Mouse (Mus musculus) stomach, embryonic 16.5 days (tissue): ENCODE results near the gene Arsb. TPM values are rescaled to one million over a fixed set of nuclear protein-coding genes. Genes with fewer than 3 reads are reported as not detected.

ENCODE experiments used
- ATAC-seq: fragments of 200-750 bp; cut with Nextera tagmentation; 2 replicates; pipeline ENCODE4 v1.8.0; 2017; ENCODE audit warnings: moderate number of reproducible peaks, moderate TSS enrichment; ENCODE audit not compliant: insufficient read depth, low FRiP score
- H3K27ac ChIP-seq: fragments of 300-500 bp; sonication (generic); 2 replicates; pipeline ENCODE4 v1.5.1; 2014; ENCODE audit warnings: low read length
- H3K27me3 ChIP-seq: fragments of 300-500 bp; sonication (generic); 2 replicates; pipeline ENCODE4 v1.6.1; 2014; ENCODE audit warnings: low read length, control low read depth, mixed read lengths; ENCODE audit not compliant: control insufficient read depth, insufficient read depth
- H3K36me3 ChIP-seq: fragments of 300-500 bp; sonication (generic); 2 replicates; pipeline ENCODE4 v1.6.1; 2014; ENCODE audit warnings: low read length; ENCODE audit not compliant: control insufficient read depth, insufficient read depth
- H3K4me1 ChIP-seq: fragments of 300-500 bp; sonication (generic); 2 replicates; pipeline ENCODE4 v1.6.1; 2014; ENCODE audit warnings: low read length, control low read depth, mixed read lengths; ENCODE audit not compliant: control insufficient read depth, insufficient read depth
- H3K4me2 ChIP-seq: fragments of 300-500 bp; sonication (generic); 2 replicates; pipeline ENCODE4 v1.6.1; 2014; ENCODE audit warnings: low read depth, low read length, mixed read lengths
- H3K4me3 ChIP-seq: fragments of 300-500 bp; sonication (generic); replicated peaks from 2 replicates; pipeline ENCODE4 v1.5.1; 2014; ENCODE audit warnings: mild to moderate bottlenecking, low read length
- H3K9ac ChIP-seq: fragments of 300-500 bp; sonication (generic); 2 replicates; pipeline ENCODE4 v1.6.1; 2014; ENCODE audit warnings: low read length
- H3K9me3 ChIP-seq: fragments of 300-500 bp; sonication (generic); replicated peaks from 2 replicates; pipeline ENCODE4 v1.6.1; 2016; ENCODE audit warnings: low read length, control low read depth; ENCODE audit not compliant: control insufficient read depth
- WGBS: fragments of 180-500 bp; shearing (Covaris S2); extraction: QIAGEN DNeasy Blood & Tissue Kit; methylation state at CpG from one replicate; pipeline ENCODE4 v1.1.7; 2014; 5-methylcytosine and 5-hydroxymethylcytosine counted together
- polyA plus RNA-seq: library from polyadenylated mRNA; unstranded; fragments of >200 nt; fragmentation: Nextera tagmentation; extraction: Ambion mirVana; gene quantifications from 2 replicates; pipeline ENCODE4 v1.2.1, GENCODE M21; 2015

Gene Arsb
- 12.7 and 14.4 TPM in 2 replicates for polyA plus RNA-seq

DNA sequence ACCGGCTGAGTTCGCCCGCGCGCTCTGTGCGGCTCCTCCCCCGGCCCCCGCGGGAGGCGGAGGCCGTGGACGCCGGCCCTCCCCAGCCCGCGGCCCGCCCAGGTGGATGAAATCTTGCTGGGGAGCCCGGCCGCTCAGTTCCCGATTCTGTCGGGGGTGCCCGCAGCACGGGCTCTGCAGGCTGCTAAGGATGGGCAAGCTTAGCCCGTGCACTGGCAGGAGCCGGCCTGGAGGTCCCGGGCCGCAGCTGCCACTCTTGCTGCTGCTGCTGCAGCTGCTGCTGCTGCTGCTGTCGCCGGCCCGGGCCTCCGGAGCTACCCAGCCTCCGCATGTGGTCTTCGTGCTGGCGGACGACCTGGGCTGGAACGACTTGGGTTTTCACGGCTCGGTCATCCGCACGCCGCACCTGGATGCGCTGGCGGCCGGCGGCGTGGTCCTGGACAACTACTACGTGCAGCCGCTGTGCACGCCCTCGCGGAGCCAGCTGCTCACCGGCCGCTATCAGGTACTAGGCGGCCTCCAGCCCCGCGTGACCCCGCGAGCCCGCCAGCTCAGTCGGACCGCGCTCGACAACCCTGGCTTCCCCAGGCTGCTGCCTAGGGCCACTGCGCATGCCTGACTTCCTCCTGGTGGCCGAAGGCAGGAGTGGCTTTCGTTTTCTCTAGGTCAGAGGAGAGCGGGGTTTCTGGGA is at the start of gene Arsb:
Arsb (plus strand) TSS at position 43 of the 691 bp plus-strand sequence.
- WGBS: under 1% methylated on average over 66 of the region's 66 CpGs
- no peaks in the 10 kb centered on the region for H3K9me3 ChIP-seq
- peaks cover 9% of the 10 kb centered on the region; the same call in 1 of the 2 replicates for H3K4me1 ChIP-seq
- H3K27ac ChIP-seq: peak within 1 kb of the TSS; percentile 82
- H3K36me3 ChIP-seq: no peaks in the 10 kb centered on the region
- peak within 1 kb of the TSS; percentile 80 for H3K4me3 ChIP-seq
- peak; percentile 94 for ATAC-seq
- peak within 1 kb of the TSS; percentile 87 for H3K9ac ChIP-seq
- peak within 1 kb of the TSS; percentile 98 for H3K4me2 ChIP-seq
- no peaks in the 10 kb centered on the region for H3K27me3 ChIP-seq

DNA sequence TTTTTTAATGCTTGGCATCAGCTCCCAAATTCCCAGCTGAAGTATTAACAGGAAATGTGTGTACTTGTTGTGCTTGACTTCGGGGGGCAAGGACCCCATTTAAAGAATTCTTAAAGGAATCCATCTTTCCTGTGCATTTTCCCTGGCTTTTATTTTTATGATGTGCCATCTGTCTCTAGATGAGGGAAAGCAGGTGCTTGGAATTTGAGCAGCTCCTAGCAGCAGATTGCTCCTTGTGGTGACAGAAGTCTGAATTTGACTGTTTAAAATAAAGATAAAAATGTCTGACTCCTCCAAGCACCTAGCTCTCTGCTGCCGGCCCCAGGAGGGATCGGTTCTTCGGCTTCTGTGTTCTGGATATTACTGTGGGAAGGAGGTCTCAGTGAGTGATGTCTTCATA is 49.5 kb upstream of the Arsb start:
- ATAC-seq: no peak
- H3K9me3 ChIP-seq: no peaks in the 10 kb centered on the region
- no peak overlapping the region for H3K4me2 ChIP-seq
- no peaks in the 10 kb centered on the region for H3K4me1 ChIP-seq
- H3K27me3 ChIP-seq: no peaks in the 10 kb centered on the region
- H3K9ac ChIP-seq: no peak overlapping the region
- no peaks in the 10 kb centered on the region for H3K36me3 ChIP-seq
- no peak overlapping the region for H3K27ac ChIP-seq
- 65% methylated on average over 4 of the region's 4 CpGs for WGBS
- H3K4me3 ChIP-seq: no peak overlapping the region

DNA sequence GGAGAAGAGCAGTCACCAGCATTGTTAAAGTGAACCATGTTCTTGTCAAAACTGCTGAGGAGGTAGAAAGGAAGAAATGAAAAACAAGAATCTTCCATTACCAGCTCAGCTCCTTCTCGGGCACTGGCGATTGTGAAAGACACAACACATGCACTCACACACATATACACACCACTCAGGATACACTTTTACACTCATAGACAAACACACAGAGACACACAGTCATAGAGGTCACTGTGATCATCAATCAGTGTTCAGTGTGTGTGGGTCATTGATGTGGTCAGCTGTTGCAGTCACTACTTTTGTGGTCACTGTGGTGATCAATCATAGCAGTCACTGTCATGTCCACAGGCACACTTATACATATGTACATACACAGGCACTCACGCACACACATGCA is 48.0 kb upstream of the Arsb start:
- no peak overlapping the region for H3K9ac ChIP-seq
- H3K27ac ChIP-seq: no peak overlapping the region
- H3K27me3 ChIP-seq: no peaks in the 10 kb centered on the region
- no peaks in the 10 kb centered on the region for H3K9me3 ChIP-seq
- ATAC-seq: no peak
- no peaks in the 10 kb centered on the region for H3K36me3 ChIP-seq
- H3K4me2 ChIP-seq: no peak overlapping the region
- 82% methylated on average over 3 of the region's 3 CpGs for WGBS
- no peak overlapping the region for H3K4me3 ChIP-seq
- no peaks in the 10 kb centered on the region for H3K4me1 ChIP-seq

DNA sequence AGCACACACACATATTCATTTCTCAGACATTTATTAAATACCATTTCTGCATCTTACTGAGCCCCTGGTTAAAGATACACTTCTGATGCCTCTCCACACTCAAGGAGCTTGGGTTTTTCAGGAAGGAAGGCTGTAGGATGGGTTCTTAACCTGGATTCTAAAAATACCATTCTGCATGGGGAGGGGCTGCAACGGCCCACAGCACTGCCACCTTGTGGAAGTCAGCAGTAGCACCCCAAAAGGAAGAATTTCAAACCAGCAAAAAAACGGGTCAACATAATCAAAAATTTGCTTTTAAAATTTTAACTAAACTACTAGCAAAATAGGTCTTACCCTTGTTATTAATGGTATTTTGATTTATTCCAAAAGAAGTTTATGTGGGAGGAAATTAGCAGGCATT is 47.2 kb upstream of the Arsb start:
- Histone ChIP-seq H3K4me3 (no peak overlapping the region), H3K9me3 (no peaks in the 10 kb centered on the region), H3K4me1 (no peaks in the 10 kb centered on the region), H3K27ac (no peak overlapping the region), H3K9ac (no peak overlapping the region), H3K36me3 (no peaks in the 10 kb centered on the region), H3K27me3 (no peaks in the 10 kb centered on the region), H3K4me2 (no peak overlapping the region)
- ATAC-seq: no peak
- WGBS: 25% methylated on average over 2 of the region's 2 CpGs

DNA sequence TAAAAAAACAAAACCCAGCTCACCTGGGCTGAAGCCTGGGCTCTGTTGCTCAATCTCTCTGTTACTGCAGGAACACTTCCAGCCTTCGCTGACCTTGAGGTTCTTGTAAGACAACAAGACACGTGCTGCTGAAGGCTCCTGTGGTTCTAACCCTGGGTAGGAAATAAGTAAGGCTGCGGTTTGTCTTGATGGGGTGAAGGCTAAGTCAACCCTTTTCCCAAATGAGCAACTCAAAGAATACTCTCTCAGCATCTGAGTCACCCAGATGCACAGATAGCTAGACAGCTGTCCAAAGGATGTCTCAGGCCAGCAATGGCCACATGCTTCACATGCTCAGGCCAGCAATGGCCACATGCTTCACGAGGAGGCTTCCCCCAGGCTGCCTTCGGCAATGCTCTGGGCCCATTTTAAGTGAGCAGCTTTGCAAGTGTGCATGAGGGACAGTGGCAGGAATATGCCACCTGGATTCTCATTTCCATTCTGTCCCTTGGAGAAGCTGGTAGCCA is 36.2 kb upstream of the Arsb start:
- Histone ChIP-seq H3K27ac (no peak overlapping the region), H3K4me3 (no peak overlapping the region), H3K4me2 (no peak overlapping the region), H3K36me3 (no peaks in the 10 kb centered on the region), H3K9ac (no peak overlapping the region), H3K4me1 (no peaks in the 10 kb centered on the region), H3K27me3 (no peaks in the 10 kb centered on the region), H3K9me3 (no peaks in the 10 kb centered on the region)
- no peak for ATAC-seq
- 82% methylated on average over 5 of the region's 5 CpGs for WGBS

DNA sequence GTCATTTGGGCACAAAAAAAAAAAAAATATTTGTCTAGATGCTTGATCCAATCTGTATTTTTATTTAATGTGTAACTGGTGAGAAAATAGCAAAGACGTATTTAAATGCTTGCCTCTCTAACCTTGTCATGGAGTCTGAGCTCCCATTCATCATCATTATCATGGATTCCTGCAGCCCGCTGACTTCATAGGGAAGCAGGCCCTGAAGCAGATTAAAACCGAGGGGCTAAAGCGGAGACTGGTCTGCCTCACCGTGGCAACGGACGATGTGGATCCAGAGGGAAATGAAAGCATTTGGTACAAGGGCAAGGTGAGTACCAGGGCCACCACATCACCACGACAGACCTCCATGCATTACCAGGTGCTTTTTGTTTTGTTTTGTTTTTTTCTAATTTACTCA is 27.3 kb upstream of the Arsb start:
- Histone ChIP-seq H3K9me3 (no peaks in the 10 kb centered on the region), H3K4me1 (no peaks in the 10 kb centered on the region), H3K4me2 (no peak overlapping the region), H3K27me3 (no peaks in the 10 kb centered on the region), H3K9ac (no peak overlapping the region), H3K4me3 (no peak overlapping the region), H3K36me3 (no peaks in the 10 kb centered on the region), H3K27ac (no peak overlapping the region)
- 49% methylated on average over 8 of the region's 8 CpGs for WGBS
- no peak for ATAC-seq

DNA sequence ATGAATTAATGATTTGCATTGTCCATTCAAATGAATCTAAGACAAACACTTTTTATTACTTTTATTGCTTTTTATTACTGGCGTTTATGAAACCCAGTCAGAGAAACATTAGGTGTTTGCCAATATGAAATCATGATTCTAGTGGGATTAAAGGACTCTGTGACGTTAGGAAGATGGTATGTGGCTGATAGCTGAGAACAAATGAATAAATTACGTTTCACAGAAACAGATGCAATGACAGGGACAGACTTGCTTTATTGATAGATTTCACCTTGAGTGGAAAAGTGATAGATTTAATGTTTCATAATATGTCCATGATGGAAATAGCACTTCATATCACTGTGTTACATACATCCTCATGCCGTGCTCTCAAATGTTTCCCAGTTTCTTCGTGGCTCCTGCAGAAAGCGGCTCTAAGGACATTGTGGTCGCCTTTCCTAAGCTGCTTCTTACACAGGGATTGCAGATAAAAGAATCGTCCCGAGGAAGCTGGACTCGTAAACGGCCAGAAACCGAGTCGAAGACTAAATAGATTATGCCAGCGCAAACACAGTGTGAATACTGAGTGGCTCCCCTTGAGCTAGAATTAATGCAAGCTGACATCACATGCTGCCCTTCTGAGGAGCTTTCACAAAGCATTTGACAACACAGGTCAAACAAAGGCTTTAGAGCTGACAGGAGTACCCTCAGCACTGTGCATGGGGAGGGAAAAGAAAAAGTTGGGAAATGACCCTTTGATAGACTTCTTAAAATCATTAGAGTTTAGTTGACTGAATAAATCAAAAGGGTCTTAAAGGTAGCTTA is 18.6 kb upstream of the Arsb start:
- no peak overlapping the region for H3K27ac ChIP-seq
- ATAC-seq: no peak
- no peak overlapping the region for H3K4me2 ChIP-seq
- H3K9me3 ChIP-seq: no peaks in the 10 kb centered on the region
- H3K4me3 ChIP-seq: no peak overlapping the region
- H3K27me3 ChIP-seq: no peaks in the 10 kb centered on the region
- no peak overlapping the region for H3K9ac ChIP-seq
- H3K36me3 ChIP-seq: no peaks in the 10 kb centered on the region
- no peaks in the 10 kb centered on the region for H3K4me1 ChIP-seq
- WGBS: 49% methylated on average over 14 of the region's 14 CpGs

DNA sequence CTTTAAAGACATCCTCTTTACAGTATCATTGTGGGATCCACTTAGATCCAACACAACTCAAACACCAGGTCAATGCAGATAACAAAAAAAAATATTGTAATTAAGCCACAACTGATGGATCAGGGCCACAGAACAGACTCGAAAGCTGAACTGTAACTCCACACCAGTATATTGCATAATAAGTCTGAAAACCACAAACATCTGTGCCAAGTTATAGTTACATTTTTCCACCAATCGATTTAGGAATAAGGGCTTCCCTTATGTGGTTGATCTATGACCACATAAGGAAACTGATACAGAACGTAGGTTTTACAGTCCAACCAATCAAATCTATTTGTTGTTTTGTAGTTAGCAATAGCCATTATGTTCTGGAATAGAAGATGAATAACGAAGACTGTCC is 16.3 kb upstream of the Arsb start:
- ATAC-seq: no peak
- Histone ChIP-seq H3K36me3 (no peaks in the 10 kb centered on the region), H3K9ac (no peak overlapping the region), H3K4me1 (no peaks in the 10 kb centered on the region), H3K27me3 (no peaks in the 10 kb centered on the region), H3K27ac (no peak overlapping the region), H3K4me3 (no peak overlapping the region), H3K4me2 (no peak overlapping the region), H3K9me3 (no peaks in the 10 kb centered on the region)
- 74% methylated on average over 4 of the region's 4 CpGs for WGBS

DNA sequence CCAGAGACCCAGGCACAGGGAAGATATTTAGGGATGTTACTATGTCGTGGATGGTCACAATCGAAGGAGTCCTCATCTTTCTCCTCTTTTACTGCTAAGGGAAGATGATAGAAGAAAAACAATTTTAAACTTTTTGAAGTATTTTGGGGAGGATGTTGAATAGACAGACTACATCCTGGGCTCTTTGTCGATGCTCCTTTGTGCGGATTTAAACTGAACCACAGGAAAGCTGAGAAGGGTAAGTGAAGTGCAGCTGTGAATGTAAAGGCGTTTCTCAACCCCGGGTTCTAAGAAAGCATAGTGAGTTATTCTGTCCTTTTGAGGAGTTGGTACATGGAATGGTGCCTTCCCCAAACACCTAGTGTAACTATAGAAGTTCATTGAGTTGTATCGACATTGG is 14.8 kb upstream of the Arsb start:
- Histone ChIP-seq H3K27ac (no peak overlapping the region), H3K36me3 (no peaks in the 10 kb centered on the region), H3K9me3 (no peaks in the 10 kb centered on the region), H3K4me1 (no peaks in the 10 kb centered on the region), H3K4me3 (no peak overlapping the region), H3K27me3 (no peaks in the 10 kb centered on the region), H3K4me2 (no peak overlapping the region), H3K9ac (no peak overlapping the region)
- ATAC-seq: no peak
- 94% methylated on average over 7 of the region's 7 CpGs for WGBS
